Mouse (Mus musculus) cortical plate, adult 2 months (tissue): Measurements from ENCODE around the gene Pitpnm1.

Experiments
- CTCF ChIP-seq: fragments of 200-500 bp; IDR thresholded peaks from 2 replicates; pipeline ENCODE4 v1.5.1; 2011; ENCODE audit warnings: mild to moderate bottlenecking, control low read depth, low read length; ENCODE audit not compliant: insufficient read depth; ENCODE audit errors: extremely low read depth
- POLR2A ChIP-seq: fragments of 200-500 bp; IDR thresholded peaks from 2 replicates; pipeline ENCODE4 v1.6.1; 2011; ENCODE audit warnings: mild to moderate bottlenecking, low read length, control low read depth; ENCODE audit not compliant: insufficient read depth; ENCODE audit errors: extremely low read depth

- TF ChIP-seq POLR2A (no peak), CTCF (no peak)
Measured at GRCm38 (mm10) chr19:4102049-4102448, 2.3 kb downstream of the Pitpnm1 start.
